Mouse (Mus musculus) hindbrain, embryonic 11.5 days (tissue): Measurements from ENCODE around the gene Rpl9-ps1. TPM values are rescaled to one million over a fixed set of nuclear protein-coding genes. Genes with fewer than 3 reads are reported as not detected.

Experiments
- ATAC-seq: fragments of 200-750 bp; cut with Nextera tagmentation; 2 replicates; pipeline ENCODE4 v1.8.0; 2017; ENCODE audit warnings: mild to moderate bottlenecking, moderate TSS enrichment, moderate library complexity; ENCODE audit not compliant: low FRiP score
- DNase-seq: peaks from one replicate; pipeline ENCODE4 v3.0.0-alpha.2; 2015; ENCODE audit warnings: low spot score
- H3K27ac ChIP-seq: fragments of 300-500 bp; sonication (generic); 2 replicates; pipeline ENCODE4 v1.5.1; 2014; ENCODE audit warnings: mild to moderate bottlenecking, low read depth, low read length
- H3K27me3 ChIP-seq: fragments of 300-500 bp; sonication (generic); 2 replicates; pipeline ENCODE4 v1.6.1; 2014; ENCODE audit warnings: mild to moderate bottlenecking, low read length, moderate library complexity, mixed read lengths; ENCODE audit not compliant: control insufficient read depth, insufficient read depth
- H3K36me3 ChIP-seq: fragments of 300-500 bp; sonication (generic); 2 replicates; pipeline ENCODE4 v1.6.1; 2014; ENCODE audit warnings: mild to moderate bottlenecking, low read length, moderate library complexity, mixed read lengths; ENCODE audit not compliant: control insufficient read depth, insufficient read depth
- H3K4me1 ChIP-seq: fragments of 300-500 bp; sonication (generic); replicated peaks from 2 replicates; pipeline ENCODE4 v1.6.1; 2014; ENCODE audit warnings: low read length, mixed read lengths; ENCODE audit not compliant: control insufficient read depth, insufficient read depth
- H3K4me2 ChIP-seq: fragments of 300-500 bp; sonication (generic); replicated peaks from 2 replicates; pipeline ENCODE4 v1.6.1; 2014; ENCODE audit warnings: mild to moderate bottlenecking, low read depth, low read length
- H3K4me3 ChIP-seq: fragments of 300-500 bp; sonication (generic); 2 replicates; pipeline ENCODE4 v1.5.1; 2014; ENCODE audit warnings: low read depth, low read length
- H3K9ac ChIP-seq: fragments of 300-500 bp; sonication (generic); 2 replicates; pipeline ENCODE4 v1.6.1; 2014; ENCODE audit warnings: low read depth, low read length
- H3K9me3 ChIP-seq: fragments of 300-500 bp; sonication (generic); 2 replicates; pipeline ENCODE4 v1.6.1; 2016; ENCODE audit warnings: low read length; ENCODE audit not compliant: control insufficient read depth
- WGBS: fragments of 180-500 bp; shearing (Covaris S2); extraction: QIAGEN DNeasy Blood & Tissue Kit; methylation state at CpG from one replicate; pipeline ENCODE4 v1.1.7; 2014; 5-methylcytosine and 5-hydroxymethylcytosine counted together
- polyA plus RNA-seq: library from polyadenylated mRNA; unstranded; fragments of >200 nt; fragmentation: Nextera tagmentation; extraction: Ambion mirVana; gene quantifications from 2 replicates; pipeline ENCODE4 v1.2.1, GENCODE M21; 2014

Gene Rpl9-ps1
- polyA plus RNA-seq, 1 experiment from 2014 or later: not detected

- Histone ChIP-seq H3K27me3 (no peaks in the 10 kb centered on the region), H3K9ac (no peak overlapping the region), H3K4me3 (no peak overlapping the region), H3K27ac (no peak overlapping the region), H3K36me3 (no peaks in the 10 kb centered on the region), H3K4me1 (no peaks in the 10 kb centered on the region), H3K9me3 (no peaks in the 10 kb centered on the region), H3K4me2 (no peak overlapping the region)
- DNase-seq (no peak), ATAC-seq (no peak)
- WGBS: 93% methylated on average over 8 of the region's 8 CpGs
These were observed 9.2 kb upstream of the Rpl9-ps1 start for GRCm38 (mm10) chr11:83654606-83655005.

GRCm38 (mm10) chr11:83649305-83649841 lies 4.0 kb upstream of the Rpl9-ps1 start, which contains the start of gene Ccl3:
Gene Ccl3, minus strand, starts transcription at chr11:83649355.
- no peak for DNase-seq
- Histone ChIP-seq H3K9ac (no peak within 1 kb of the TSS), H3K4me1 (no peaks in the 10 kb centered on the region), H3K4me2 (no peak within 1 kb of the TSS), H3K36me3 (no peaks in the 10 kb centered on the region), H3K9me3 (no peaks in the 10 kb centered on the region), H3K27me3 (no peaks in the 10 kb centered on the region), H3K27ac (no peak within 1 kb of the TSS), H3K4me3 (no peak within 1 kb of the TSS)
- ATAC-seq: no peak
- WGBS: 88% methylated on average over 8 of the region's 8 CpGs

- Histone ChIP-seq H3K9me3 (no peaks in the 10 kb centered on the region), H3K4me1 (no peaks in the 10 kb centered on the region), H3K36me3 (no peaks in the 10 kb centered on the region), H3K4me3 (no peak overlapping the region), H3K27ac (no peak overlapping the region), H3K9ac (no peak overlapping the region), H3K4me2 (no peak overlapping the region), H3K27me3 (no peaks in the 10 kb centered on the region)
- WGBS: 93% methylated on average over 6 of the region's 6 CpGs
- DNase-seq (no peak), ATAC-seq (no peak)
These were observed 1.1 kb upstream of the Rpl9-ps1 start for GRCm38 (mm10) chr11:83646356-83647149.

- H3K9me3 ChIP-seq: no peaks in the 10 kb centered on the region
- no peak overlapping the region for H3K27ac ChIP-seq
- no peak overlapping the region for H3K4me2 ChIP-seq
- H3K36me3 ChIP-seq: no peaks in the 10 kb centered on the region
- 88% methylated on average over 2 of the region's 2 CpGs for WGBS
- no peaks in the 10 kb centered on the region for H3K4me1 ChIP-seq
- no peak overlapping the region for H3K4me3 ChIP-seq
- no peaks in the 10 kb centered on the region for H3K27me3 ChIP-seq
- DNase-seq (no peak), ATAC-seq (no peak)
- H3K9ac ChIP-seq: no peak overlapping the region
These were observed 4.2 kb downstream of the Rpl9-ps1 start for GRCm38 (mm10) chr11:83641216-83641615.

- DNase-seq: no peak
- WGBS: 82% methylated on average over 5 of the region's 5 CpGs
- no peak overlapping the region for H3K4me2 ChIP-seq
- no peak overlapping the region for H3K27ac ChIP-seq
- H3K9me3 ChIP-seq: no peaks in the 10 kb centered on the region
- no peak overlapping the region for H3K4me3 ChIP-seq
- no peak overlapping the region for H3K9ac ChIP-seq
- no peaks in the 10 kb centered on the region for H3K27me3 ChIP-seq
- H3K36me3 ChIP-seq: no peaks in the 10 kb centered on the region
- no peaks in the 10 kb centered on the region for H3K4me1 ChIP-seq
- ATAC-seq: no peak
These were observed 5.3 kb downstream of the Rpl9-ps1 start for GRCm38 (mm10) chr11:83640141-83640540.

GRCm38 (mm10) chr11:83639533-83639932 lies 5.9 kb downstream of the Rpl9-ps1 start:
- Histone ChIP-seq H3K27me3 (no peaks in the 10 kb centered on the region), H3K4me3 (no peak overlapping the region), H3K4me2 (no peak overlapping the region), H3K27ac (no peak overlapping the region), H3K36me3 (no peaks in the 10 kb centered on the region), H3K9ac (no peak overlapping the region), H3K4me1 (no peaks in the 10 kb centered on the region), H3K9me3 (no peaks in the 10 kb centered on the region)
- 68% methylated on average over 3 of the region's 3 CpGs for WGBS
- no peak for DNase-seq
- ATAC-seq: no peak

GRCm38 (mm10) chr11:83638934-83639333 lies 6.5 kb downstream of the Rpl9-ps1 start:
- no peaks in the 10 kb centered on the region for H3K36me3 ChIP-seq
- no peak overlapping the region for H3K4me2 ChIP-seq
- no peak overlapping the region for H3K9ac ChIP-seq
- H3K9me3 ChIP-seq: no peaks in the 10 kb centered on the region
- WGBS: 47% methylated on average over 2 of the region's 2 CpGs
- ATAC-seq: no peak
- no peaks in the 10 kb centered on the region for H3K4me1 ChIP-seq
- DNase-seq: no peak
- no peak overlapping the region for H3K4me3 ChIP-seq
- H3K27ac ChIP-seq: no peak overlapping the region
- no peaks in the 10 kb centered on the region for H3K27me3 ChIP-seq

- Histone ChIP-seq H3K4me3 (no peak overlapping the region), H3K36me3 (no peaks in the 10 kb centered on the region), H3K4me1 (no peaks in the 10 kb centered on the region), H3K27me3 (no peaks in the 10 kb centered on the region), H3K9ac (no peak overlapping the region), H3K9me3 (no peaks in the 10 kb centered on the region), H3K27ac (no peak overlapping the region), H3K4me2 (no peak overlapping the region)
- no peak for DNase-seq
- no peak for ATAC-seq
- WGBS: 97% methylated on average over 1 of the region's 1 CpGs
These were observed 8.6 kb downstream of the Rpl9-ps1 start for GRCm38 (mm10) chr11:83636742-83637235.

GRCm38 (mm10) chr11:83634898-83635297 lies 10.5 kb downstream of the Rpl9-ps1 start:
- DNase-seq (no peak), ATAC-seq (no peak)
- H3K27ac ChIP-seq: no peak overlapping the region
- no peaks in the 10 kb centered on the region for H3K4me1 ChIP-seq
- H3K36me3 ChIP-seq: no peaks in the 10 kb centered on the region
- 91% methylated on average over 2 of the region's 2 CpGs for WGBS
- H3K9me3 ChIP-seq: no peaks in the 10 kb centered on the region
- H3K4me2 ChIP-seq: no peak overlapping the region
- H3K4me3 ChIP-seq: no peak overlapping the region
- H3K27me3 ChIP-seq: no peaks in the 10 kb centered on the region
- H3K9ac ChIP-seq: no peak overlapping the region
